9 mouse cellular contexts compared by ENCODE assay signal in the genomic region with DNA sequence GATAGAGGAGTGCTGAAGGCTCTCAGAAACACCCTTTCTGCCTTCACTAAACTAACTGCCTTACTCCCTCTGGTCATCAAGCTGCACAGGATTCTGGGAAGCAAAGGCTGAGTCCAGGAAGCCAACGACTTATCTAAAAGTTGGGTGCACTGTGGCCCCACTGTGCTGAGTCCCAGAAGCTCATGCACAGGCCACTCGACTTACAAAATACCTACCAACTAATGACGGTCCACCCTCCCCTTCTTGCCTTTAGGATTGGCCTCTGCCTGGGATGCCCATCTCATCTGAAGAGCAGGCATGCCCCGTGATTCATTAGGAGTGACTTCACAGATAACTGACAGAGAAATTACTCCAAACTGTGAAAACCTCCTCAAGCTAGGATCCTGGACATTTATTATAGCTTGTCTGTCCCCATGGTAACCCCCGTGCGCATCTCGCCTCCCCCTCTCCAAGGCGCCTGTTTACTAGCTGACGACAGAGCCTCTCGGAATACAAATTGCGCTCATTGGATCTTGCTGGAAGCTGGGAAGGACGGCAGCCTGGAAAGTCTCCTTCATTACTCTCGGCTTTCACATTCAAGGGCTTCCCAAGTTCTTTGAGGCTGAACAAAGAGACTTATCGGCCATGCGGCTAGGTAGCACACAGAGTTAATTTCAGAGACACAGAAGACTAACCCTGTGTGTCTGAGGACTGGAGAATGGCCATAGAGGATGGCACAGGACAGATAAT.
DNase-seq lines count a peak whose midpoint lies in the region; ATAC-seq and TF ChIP-seq lines count a peak whose summit lies in the region.
"Had no signal": no experiment of that assay in that cellular context is flagged by ENCODE, and none has a peak within 500 bp of the region (broad histone marks: within the 10 kb centered on the region; RNA-seq: fewer than 3 reads in every experiment).

No protein-coding gene starts in this region.

- H3K4me2 ChIP-seq in forebrain, embryonic 11.5 days (ENCODE audit: low read depth, low read length, severe bottlenecking), result no peak overlapping the region
- H3K4me2 ChIP-seq in midbrain, embryonic 11.5 days, result no peak overlapping the region

- TF ChIP-seq CTCF in layer of hippocampus, adult 2 months (conservative IDR thresholded peaks at IDR 0.05), result no peak

- DNase-seq in brain, adult 2 months (ENCODE audit: low read depth, low spot score), result peak; percentile 89
- peak; percentile 67 for DNase-seq in forebrain, embryonic 11.5 days (ENCODE audit: low spot score)
- DNase-seq in layer of hippocampus, adult 2 months (ENCODE audit: low spot score in 2 of 2), result peak; percentile 47 to 63
- DNase-seq in midbrain, embryonic 11.5 days (ENCODE audit: low spot score, missing footprints), result no peak
- no peak for DNase-seq in cerebellum, adult 8-10 months

- no peaks in the 10 kb centered on the region for H3K36me3 ChIP-seq in forebrain, embryonic 11.5 days (ENCODE audit: control insufficient read depth, insufficient read depth, low read length)
- no peaks in the 10 kb centered on the region for H3K36me3 ChIP-seq in midbrain, embryonic 11.5 days (ENCODE audit: control insufficient read depth, insufficient read depth, low read length)
- H3K36me3 ChIP-seq: G1E had no signal

- H3K9me3 ChIP-seq in forebrain, embryonic 11.5 days (ENCODE audit: control insufficient read depth, low read length), result no peaks in the 10 kb centered on the region
- H3K9me3 ChIP-seq in midbrain, embryonic 11.5 days (ENCODE audit: control insufficient read depth, low read length), result no peaks in the 10 kb centered on the region

- peak overlapping the region; percentile 57; the same call in 1 of the 2 replicates for H3K27ac ChIP-seq in forebrain, embryonic 11.5 days (ENCODE audit: low read depth, low read length)
- H3K27ac ChIP-seq in layer of hippocampus, adult 2 months, result peak overlapping the region; percentile 1; the same call in 1 of the 2 replicates
- peak overlapping the region; percentile 46; the same call in 1 of the 2 replicates for H3K27ac ChIP-seq in midbrain, embryonic 11.5 days (ENCODE audit: low read depth, low read length)

- peaks cover 10% of the 10 kb centered on the region; the same call in 1 of the 2 replicates for H3K27me3 ChIP-seq in forebrain, embryonic 11.5 days (ENCODE audit: control insufficient read depth, insufficient read depth, low read length)
- peaks cover 26% of the 10 kb centered on the region; the same call in 1 of the 2 replicates for H3K27me3 ChIP-seq in midbrain, embryonic 11.5 days (ENCODE audit: control insufficient read depth, insufficient read depth, low read length)

- H3K4me3 ChIP-seq in forebrain, embryonic 11.5 days (ENCODE audit: low read depth, low read length), result no peak overlapping the region
- peak overlapping the region; percentile 30; the same call in 1 of the 2 replicates for H3K4me3 ChIP-seq in layer of hippocampus, adult 2 months
- H3K4me3 ChIP-seq in midbrain, embryonic 11.5 days (ENCODE audit: low read depth, low read length), result no peak overlapping the region

- peaks cover 5% of the 10 kb centered on the region; the same call in 1 of the 2 replicates for H3K4me1 ChIP-seq in forebrain, embryonic 11.5 days (replicated peaks; ENCODE audit: control insufficient read depth, insufficient read depth, low read length)
- peaks cover 3% of the 10 kb centered on the region; the same call in 1 of the 2 replicates for H3K4me1 ChIP-seq in midbrain, embryonic 11.5 days (ENCODE audit: control insufficient read depth, insufficient read depth, low read length)

- peak; percentile 60 for ATAC-seq in forebrain, embryonic 11.5 days (replicated peaks; ENCODE audit: low FRiP score)
- peak; percentile 69; the same call in 1 of the 2 replicates for ATAC-seq in midbrain, embryonic 11.5 days (ENCODE audit: low FRiP score)
- no peak for ATAC-seq in activated CD4-positive, CD25-positive, alpha-beta regulatory T cell, adult 4 months
- ATAC-seq in erythroid progenitor cell, adult 5-6 weeks (replicated peaks; ENCODE audit: low FRiP score, poor library complexity, severe bottlenecking), result no peak
- no peak for ATAC-seq in cerebellum, adult (ENCODE audit: insufficient number of reproducible peaks, low FRiP score, low TSS enrichment)

- WGBS in forebrain, embryonic 11.5 days, result 63% methylated on average over 15 of the region's 15 CpGs
- 57% methylated on average over 15 of the region's 15 CpGs for WGBS in midbrain, embryonic 11.5 days

- peak overlapping the region; percentile 3; the same call in 1 of the 2 replicates for H3K9ac ChIP-seq in forebrain, embryonic 11.5 days (ENCODE audit: low read length)
- no peak overlapping the region for H3K9ac ChIP-seq in midbrain, embryonic 11.5 days (ENCODE audit: low read length)

Comparison
In these comparisons a context has a peak if more than half of its experiments do, and no peak if none do; other contexts are left out.
1. DNase-seq: peak in brain, adult 2 months (single experiment), forebrain, embryonic 11.5 days (single experiment) and layer of hippocampus, adult 2 months (2 of 2); none in midbrain, embryonic 11.5 days (single experiment) and cerebellum, adult 8-10 months (single experiment).
2. ATAC-seq: peak in forebrain, embryonic 11.5 days (single experiment) and midbrain, embryonic 11.5 days (single experiment); none in activated CD4-positive, CD25-positive, alpha-beta regulatory T cell, adult 4 months (single experiment), erythroid progenitor cell, adult 5-6 weeks (single experiment) and cerebellum, adult (single experiment).
3. H3K27ac ChIP-seq: peak in every context shown above with its lines; median percentile 57 in forebrain, embryonic 11.5 days; 46 in midbrain, embryonic 11.5 days; 1 in layer of hippocampus, adult 2 months.